Mouse (Mus musculus): ENCODE measurements around the gene Acsf2. TPM values are rescaled to one million over a fixed set of nuclear protein-coding genes. Genes with fewer than 3 reads are reported as not detected.
A peak's percentile ranks its signal among the peaks of the same experiment; 100 is the strongest.

The Acsf2 gene
- total RNA-seq, 2 experiments from 2014 or later, result 13.6 to 16.6 TPM

DNA sequence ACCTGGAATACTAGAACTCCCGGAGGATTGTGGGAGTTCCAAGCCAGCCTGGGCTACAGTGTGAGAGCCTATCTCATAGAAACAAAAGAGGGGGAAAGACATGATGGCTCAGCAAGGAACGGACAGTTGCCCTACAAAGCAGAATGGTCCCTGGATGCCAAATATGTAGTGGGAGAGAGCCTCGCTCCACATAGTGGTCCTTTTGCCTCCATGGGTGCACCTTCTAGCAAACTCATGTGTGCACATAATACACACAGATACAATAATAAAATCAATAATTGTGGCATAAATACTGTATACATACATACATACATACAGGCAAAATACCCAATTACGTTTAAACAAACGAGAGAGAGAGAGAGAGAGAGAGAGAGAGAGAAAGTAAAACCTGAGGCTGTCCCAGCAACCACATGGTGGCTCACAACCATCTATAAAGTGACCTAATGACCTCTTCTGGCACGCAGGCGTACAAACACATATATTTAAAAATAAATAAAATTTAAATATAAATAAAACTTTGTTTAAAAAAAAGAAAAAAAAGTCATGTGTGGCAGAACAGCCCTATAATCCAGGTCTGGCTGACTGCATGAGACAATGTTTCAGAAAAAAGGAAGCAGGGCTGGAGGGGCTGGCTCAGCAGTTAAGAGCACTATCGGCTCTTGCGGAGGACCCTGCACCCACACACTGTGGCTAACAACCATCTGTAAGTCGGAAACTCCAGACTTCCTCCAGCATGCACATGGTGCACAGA is 51.8 kb downstream of the Acsf2 start:
- peak in 1 of 2 experiments; percentile 68 for DNase-seq (ENCODE audit: low spot score in 2 of 2)
- intact Hi-C loops (cut with DNase I), result loop anchor here (2.0 to 5.0 kb wide), 4 partner anchors 59 to 223 kb away; partner anchors contain the start of gene Ankrd40

DNA sequence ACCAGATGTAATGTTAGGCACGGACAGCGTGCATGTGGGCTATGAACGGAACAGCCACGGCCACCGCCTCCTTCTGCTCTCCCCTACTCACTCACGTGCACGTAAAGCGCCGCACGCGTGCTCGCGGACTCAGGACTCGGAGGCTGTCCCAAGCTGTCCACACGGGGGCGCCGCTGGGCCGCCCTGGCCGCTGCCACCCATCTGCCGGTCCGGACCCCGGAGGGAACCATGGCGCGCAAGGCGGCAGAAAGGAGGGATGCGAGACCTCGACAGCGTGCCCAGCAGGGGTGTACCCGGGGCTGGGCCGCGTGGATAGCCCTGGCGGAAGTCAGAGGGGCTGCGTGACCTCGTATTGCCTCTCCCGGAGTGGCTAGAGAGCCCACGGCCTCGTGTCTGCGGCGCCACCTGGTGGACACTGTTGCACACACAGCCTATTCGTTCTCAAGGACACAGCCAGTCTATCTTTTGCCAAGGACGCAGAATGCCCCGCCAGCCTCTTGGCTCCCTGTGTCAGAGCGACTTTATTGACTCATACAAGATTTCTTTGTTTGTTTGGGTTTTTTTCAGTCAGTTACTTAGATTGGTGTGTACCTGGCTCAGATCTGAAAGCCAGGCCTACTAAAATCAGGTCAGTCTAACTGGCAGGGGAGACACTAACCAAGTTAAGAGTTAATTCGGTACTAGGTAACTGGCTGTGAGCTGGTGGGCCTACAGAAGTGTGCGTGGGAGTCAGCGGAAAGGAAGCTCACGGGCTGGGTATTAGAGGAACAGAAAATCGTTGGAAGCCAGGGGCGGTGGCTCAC is 52.6 kb downstream of the Acsf2 start, which contains the start of gene Rsad1:
TSS of gene Rsad1 (minus strand) at position 368 of the 803 bp plus-strand sequence.
- intact Hi-C loops (cut with DNase I), result loop anchor here (2.0 to 5.0 kb wide), 4 partner anchors 58 to 222 kb away; partner anchors contain the start of gene Ankrd40
- peak; percentile 97 to 98 for DNase-seq (ENCODE audit: low spot score in 2 of 2)

DNA sequence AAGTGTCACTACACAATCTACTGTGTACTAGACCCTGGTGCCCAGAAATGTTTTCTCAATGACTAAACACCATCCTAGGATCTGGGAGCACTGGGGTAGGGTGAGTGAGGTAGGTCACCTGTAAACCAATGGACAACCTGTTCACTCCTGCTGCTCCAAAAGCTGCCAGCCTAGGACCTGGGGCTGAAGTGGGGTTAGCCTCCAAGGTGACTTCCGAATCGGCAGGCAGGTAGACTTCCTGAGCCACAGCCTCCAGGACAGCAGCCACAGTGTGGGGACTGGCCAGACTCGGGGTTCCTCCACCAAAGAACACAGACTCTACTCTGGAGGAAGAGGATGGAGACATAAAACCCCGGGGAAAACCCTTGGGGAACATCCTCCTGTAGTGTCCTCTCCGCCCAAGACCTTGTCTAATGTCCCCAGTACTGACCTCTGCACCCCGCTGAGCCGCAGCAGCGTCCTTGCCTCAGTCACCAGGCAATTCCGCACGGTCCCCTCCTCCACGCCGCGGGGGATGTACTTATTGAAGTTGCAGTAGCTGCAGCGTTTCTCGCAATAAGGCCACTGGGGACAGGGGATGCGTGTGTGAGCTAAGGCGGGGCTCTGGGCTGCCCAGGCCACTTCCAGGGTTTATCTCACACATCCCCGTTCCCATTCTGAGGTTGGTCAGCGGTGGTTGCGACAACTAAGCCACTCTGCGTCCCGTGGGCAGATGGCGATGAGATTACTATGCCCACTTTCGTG is 53.5 kb downstream of the Acsf2 start:
- DNase-seq (ENCODE audit: low spot score in 2 of 2), result peak; percentile 66 to 67
- intact Hi-C loops (cut with DNase I), result loop anchor here (2.0 to 5.0 kb wide), 4 partner anchors 57 to 221 kb away; partner anchors contain the start of gene Ankrd40

DNA sequence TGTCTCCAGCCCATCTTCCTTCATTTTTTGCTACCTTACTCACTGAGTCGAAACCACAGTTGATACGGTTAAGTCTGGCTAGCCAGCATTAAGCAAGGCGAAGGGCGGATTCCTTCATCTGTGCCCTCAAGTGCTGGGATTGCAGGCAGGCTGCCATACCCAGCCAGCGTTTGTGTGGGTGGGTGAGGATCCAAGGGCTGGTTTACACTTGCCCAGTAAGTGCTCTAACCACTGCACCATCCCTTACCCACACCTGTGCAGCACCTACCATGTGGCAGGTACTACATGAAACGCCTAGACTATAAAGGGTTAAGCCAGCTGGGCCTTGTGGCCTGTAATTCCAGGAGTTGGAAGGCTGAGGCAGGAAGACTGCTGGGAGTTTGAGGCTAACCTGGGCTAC is 54.4 kb downstream of the Acsf2 start:
- intact Hi-C loops (cut with DNase I), result loop anchor here (5.0 kb wide), 3 partner anchors 75 to 220 kb away; partner anchors contain the start of gene Ankrd40
- DNase-seq (ENCODE audit: low spot score in 2 of 2), result no peak

DNA sequence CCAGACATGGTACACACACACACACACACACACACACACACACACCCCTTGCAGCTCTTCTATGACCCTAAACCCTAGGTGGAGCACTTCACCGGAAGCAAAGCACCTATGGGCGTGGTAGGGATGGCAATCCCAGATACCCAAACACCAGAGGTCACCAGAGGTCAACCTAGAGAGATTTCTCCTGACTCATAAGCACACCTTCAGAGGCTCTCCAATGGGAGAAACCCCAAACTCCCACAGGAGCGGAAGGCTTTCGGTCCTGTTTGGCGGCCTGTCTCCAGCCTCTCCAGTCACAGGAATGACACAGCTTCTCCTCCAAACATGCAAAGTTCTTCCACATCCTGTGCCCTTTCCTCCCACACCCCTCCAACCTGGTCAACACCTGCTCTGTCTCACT is 55.3 kb downstream of the Acsf2 start:
- intact Hi-C loops (cut with DNase I), result loop anchor here (5.0 kb wide), 3 partner anchors 76 to 219 kb away; partner anchors contain the start of gene Ankrd40
- DNase-seq (ENCODE audit: low spot score in 2 of 2), result no peak

DNA sequence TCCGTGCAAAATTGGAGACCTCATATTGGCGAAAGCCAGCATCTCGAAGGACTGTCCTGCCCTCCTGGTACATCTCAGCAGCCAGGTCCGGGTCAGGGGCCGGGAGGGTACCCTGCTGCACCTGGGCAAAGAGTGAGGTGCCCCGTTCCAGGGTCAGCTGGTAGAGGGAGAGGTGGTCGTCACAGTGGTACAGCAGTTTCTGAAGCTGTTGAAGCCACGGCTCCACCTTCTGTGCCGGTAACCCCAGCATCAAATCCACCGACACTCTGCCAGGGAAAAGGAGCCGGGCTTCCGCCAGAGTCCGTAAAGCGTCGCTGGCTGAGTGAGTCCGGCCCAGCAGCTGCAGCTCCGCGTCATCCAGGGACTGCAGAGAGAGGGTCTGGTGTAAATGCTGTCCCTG is 57.2 kb downstream of the Acsf2 start:
- intact Hi-C loops (cut with DNase I), result loop anchor here (5.0 kb wide), 1 partner anchor 122 kb away; no protein-coding TSS in a partner anchor
- DNase-seq (ENCODE audit: low spot score in 2 of 2), result peak in 1 of 2 experiments; percentile 35

DNA sequence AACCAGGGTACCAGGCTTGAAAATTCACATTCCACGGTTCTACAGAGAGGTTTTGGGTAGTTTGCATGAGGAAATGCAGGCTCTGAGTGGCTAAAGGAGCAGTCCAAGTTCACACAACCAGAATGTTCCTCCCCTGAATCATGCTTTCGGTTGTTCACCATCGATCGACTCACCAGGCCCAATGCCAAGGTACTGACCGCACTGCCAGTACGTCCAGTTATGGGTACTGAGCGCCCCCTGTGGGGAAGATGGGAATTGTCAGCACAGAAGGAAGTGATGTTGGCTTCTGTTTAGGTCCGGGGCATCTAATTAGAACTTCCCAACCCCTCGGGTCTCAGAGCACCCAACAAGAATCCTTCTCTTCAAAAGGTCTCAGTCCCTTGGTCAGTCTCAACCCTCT is 57.7 kb downstream of the Acsf2 start:
- intact Hi-C loops (cut with DNase I), result loop anchor here (5.0 kb wide), 1 partner anchor 122 kb away; no protein-coding TSS in a partner anchor

DNA sequence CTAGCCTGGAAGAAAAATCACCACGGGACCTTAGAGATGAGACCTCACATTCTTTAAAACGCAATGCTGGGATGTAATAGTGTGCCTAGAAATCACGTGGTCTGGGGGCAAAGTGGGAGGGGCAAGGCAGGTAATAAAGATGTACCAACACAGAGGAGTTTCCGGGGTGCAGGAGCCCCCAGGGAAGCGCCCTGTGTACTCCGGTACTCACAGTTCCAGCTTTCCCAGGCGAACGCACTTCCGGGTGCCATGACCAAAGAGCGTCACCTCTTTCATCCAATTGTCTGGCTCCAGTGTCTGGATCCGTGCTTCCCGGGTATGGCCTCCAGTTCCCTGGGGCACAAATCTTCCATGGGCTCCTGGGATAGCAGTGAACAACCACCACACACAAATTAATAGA is 58.3 kb downstream of the Acsf2 start:
- DNase-seq (ENCODE audit: low spot score in 2 of 2), result no peak
- intact Hi-C loops (cut with DNase I), result loop anchor here (5.0 kb wide), 1 partner anchor 121 kb away; no protein-coding TSS in a partner anchor

More for the DNA sequence above, 57.7 kb downstream of the Acsf2 start:
- peak; percentile 92 to 97 for DNase-seq (ENCODE audit: low spot score in 2 of 2)

DNA sequence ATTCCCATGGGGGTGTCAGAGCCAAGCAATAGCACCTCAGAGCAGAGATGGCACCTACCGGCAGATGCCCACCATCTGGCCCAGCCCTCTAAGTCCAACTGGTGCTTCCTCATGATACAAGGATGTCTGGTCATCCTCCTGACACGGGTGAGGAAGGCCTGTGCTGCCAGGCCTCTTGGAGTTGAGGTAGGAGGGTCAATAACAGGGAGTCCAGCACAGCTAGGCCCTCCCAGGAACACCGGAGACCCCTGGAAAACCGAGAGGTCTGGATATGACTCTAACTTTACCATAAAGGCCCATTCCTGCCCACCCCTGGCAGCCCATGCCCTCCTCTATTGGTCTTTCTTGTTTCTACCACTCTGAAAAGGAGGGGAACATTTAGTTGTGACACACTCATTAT is 59.3 kb downstream of the Acsf2 start:
- intact Hi-C loops (cut with DNase I), result loop anchor here (5.0 kb wide), 1 partner anchor 120 kb away; no protein-coding TSS in a partner anchor
- DNase-seq (ENCODE audit: low spot score in 2 of 2), result no peak

DNA sequence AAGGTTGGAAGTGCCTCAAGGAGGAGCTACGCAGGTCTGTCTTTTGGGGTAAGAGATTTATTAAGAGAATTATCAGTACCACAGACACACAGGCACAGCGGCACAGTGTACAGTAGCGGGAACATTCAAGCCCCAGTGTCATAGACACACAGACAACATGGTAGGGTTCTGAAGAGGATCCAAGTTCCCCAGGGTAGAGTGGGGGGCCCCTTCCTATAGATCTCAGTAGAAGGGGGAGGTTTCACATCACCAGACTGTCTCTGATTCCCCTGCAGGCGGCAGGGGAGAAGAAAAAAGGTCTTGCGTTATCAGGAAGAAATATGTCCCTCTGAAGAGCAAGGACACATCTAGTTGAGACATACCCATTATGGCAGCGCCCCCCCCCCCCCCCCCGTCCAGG is 61.9 kb downstream of the Acsf2 start:
- no peak for DNase-seq (ENCODE audit: low spot score in 2 of 2)
- intact Hi-C loops (cut with DNase I), result loop anchor here (5.0 kb wide), 2 partner anchors 117 to 127 kb away; no protein-coding TSS in a partner anchor

DNA sequence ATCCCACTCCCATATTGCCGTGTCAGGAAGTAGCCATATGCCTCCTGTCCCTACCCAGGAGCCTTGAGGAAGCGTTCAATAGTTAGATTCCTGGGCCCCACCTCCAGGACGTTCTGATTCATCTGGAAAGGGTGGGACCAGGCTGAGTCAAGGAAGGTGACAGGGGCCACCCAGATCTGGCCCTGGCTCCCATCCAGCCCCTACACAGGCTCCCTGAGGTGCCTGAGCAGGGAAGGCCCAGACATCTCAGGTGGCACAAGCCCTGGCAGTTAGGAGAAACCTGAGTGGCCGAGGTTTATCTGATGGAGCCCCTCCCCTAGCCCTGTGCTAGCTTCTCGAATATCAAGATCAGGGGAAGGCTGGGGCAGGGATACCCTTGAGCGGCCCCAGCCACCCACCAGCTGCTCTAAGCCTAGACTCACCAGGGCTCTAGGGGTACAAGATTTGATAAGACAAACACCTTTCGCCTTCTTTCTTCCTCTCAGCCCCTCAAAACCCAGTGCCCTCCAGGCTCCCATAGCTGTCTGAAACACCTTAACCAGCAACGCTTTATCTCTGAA is 62.9 kb downstream of the Acsf2 start:
- intact Hi-C loops (cut with DNase I), result loop anchor here (5.0 kb wide), 1 partner anchor 127 kb away; no protein-coding TSS in a partner anchor
- no peak for DNase-seq (ENCODE audit: low spot score in 2 of 2)

DNA sequence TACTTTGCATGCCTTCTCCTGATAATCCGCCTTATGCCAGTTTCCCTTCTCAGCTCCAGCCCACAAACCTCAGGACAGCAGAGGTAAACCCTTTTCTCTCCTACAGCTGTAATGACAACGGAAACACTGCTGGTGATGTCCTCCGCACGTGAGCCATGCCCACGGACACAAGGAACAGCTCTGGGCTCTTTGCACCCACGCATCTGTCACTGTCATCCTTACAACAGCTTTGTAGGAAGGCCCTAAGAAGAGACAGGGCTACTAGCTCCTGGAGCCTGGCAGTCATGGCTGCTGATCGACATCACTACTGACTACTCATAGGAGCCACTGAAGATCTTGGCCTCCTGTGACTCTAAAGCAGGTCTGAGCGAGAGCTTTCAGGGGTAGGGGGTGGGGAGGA is 68.5 kb downstream of the Acsf2 start:
- peak in 1 of 2 experiments; percentile 72 for DNase-seq (ENCODE audit: low spot score in 2 of 2)
- intact Hi-C loops (cut with DNase I), result no loop called here

DNA sequence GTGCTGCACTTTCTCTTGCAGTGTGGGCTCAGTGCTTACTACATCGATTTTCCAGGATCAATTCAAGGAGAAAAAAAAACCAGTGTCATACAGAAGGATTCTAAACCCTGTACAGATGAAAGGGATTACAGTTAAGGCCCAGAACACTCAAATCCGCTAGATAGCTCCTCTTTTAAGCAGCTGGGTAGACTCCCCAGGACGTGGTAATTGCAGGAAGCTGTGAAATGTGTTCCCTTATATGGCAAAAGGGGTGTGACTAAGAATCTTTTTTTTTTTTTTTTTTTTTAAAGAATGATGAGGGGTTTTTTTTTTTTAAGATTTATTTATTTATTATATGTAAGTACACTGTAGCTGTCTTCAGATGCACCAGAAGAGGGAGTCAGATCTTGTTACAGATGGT is 72.8 kb downstream of the Acsf2 start:
- no peak for DNase-seq (ENCODE audit: low spot score in 2 of 2)
- intact Hi-C loops (cut with DNase I), result no loop called here

DNA sequence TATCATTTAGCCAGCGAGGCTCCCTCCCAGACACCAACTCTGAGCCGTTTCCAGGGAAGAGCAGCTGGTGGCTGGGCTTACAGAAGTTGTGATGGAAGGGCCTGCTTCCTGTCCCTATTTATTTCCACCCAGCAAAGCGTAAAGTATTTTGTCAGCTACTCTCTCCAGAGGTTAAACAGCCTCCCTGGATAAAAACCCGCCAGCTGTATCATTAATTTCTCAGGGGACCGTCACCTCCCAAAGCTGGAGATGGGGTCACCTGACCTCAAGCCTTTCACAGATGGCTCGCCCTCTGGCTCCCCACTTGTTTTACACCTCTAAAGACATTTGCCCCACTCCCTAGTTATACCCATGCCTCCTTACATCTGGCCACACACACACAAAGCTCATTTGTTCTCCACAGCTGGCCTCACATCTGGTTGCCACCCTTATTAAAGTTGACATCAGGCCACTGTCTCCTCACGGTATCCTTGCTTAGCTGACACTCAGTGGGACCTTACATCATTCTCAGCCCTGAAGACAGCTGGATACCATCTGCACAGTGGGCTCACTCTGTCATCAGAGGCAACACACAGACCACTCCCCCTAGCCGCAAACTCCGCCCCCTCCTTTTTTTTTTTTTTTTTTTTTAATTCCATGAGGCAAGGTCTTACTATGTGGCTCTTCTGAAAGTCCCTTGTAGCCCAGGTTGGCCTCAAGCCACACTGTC is 75.3 kb downstream of the Acsf2 start:
- intact Hi-C loops (cut with DNase I), result no loop called here
- no peak for DNase-seq (ENCODE audit: low spot score in 2 of 2)

DNA sequence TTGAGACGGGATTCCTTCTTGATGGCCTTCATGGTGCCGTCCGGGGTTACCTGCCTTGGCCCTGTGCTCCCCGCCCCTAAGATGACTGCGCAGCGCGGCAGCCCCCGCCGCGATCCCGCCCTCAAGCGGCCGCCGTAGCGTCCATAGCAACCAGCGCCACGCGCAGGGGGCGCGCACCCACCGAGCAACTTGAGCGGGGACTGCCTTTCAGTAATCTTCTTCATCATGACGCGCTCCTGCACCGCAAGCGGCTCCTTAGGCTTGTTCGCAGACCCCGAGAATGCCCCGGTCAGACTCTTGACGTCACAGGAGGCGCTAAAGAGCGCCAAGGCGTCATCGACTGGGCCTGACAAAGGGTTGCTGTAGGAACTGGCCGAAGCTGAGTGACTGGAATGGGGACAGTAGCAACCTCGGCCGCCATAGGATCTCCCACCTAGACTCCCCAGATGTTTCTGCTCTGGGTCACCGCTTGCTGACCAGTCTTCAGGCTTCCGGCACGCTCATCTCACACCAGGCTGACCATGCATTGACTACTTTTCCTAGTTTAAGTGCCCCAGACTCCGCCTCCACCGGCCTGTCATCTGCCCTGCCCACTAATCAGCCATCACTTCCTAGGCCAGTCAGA is 80.3 kb downstream of the Acsf2 start, which contains the start of gene Mycbpap:
TSS of gene Mycbpap (minus strand) at position 524 of the 625 bp plus-strand sequence.
- peak; percentile 64 to 67 for DNase-seq (ENCODE audit: low spot score in 2 of 2)
- intact Hi-C loops (cut with DNase I), result no loop called here

DNA sequence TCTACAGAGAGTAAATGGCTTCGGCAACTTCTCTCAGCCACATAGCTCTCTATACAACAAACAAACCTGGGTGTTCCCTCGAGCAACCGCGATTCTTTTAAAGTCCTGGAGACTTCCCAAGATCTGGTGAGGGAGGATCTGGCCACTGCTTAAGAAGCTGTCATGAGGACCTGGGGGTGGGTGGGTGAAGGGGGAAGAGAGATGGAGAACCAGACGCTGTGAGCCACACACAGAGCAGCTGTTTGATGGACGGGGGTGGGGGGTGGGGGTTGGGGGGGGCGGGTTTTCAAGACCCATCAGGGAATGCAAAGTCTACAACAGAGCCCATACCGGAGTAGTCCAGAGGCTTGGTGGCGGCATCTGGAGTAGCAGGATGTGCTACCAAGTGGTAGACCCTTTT is 88.2 kb downstream of the Acsf2 start:
- intact Hi-C loops (cut with DNase I), result no loop called here
- no peak for DNase-seq (ENCODE audit: low spot score in 2 of 2)

DNA sequence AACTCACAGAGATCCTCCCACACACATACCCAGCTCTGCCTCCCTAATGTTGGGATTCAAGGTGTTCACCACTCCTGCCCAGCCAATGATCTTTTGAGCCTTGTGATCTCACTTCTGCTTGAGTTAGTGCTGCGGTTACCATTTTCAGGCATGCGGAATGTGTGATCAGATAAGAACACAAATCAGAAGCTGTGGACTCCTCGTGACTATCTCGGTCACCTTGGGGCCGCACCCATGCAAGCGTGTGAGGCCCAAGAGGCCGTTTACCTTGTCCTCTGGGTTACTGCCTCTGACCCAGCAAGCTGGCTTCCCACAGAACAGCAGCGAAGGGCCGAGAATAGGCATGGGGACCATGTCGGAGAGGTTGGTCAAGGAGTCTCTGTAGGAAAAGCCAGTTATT is 92.7 kb downstream of the Acsf2 start:
- intact Hi-C loops (cut with DNase I), result no loop called here
- no peak for DNase-seq (ENCODE audit: low spot score in 2 of 2)
